Mouse (Mus musculus) ES-CJ7 (cell line): ENCODE measurements around the gene Nrxn3.

Source experiments
- DNase-seq: peaks from one replicate; pipeline ENCODE4 v3.0.0; 2011; ENCODE audit warnings: low read depth, low spot score

Nrxn3 gene

DNA sequence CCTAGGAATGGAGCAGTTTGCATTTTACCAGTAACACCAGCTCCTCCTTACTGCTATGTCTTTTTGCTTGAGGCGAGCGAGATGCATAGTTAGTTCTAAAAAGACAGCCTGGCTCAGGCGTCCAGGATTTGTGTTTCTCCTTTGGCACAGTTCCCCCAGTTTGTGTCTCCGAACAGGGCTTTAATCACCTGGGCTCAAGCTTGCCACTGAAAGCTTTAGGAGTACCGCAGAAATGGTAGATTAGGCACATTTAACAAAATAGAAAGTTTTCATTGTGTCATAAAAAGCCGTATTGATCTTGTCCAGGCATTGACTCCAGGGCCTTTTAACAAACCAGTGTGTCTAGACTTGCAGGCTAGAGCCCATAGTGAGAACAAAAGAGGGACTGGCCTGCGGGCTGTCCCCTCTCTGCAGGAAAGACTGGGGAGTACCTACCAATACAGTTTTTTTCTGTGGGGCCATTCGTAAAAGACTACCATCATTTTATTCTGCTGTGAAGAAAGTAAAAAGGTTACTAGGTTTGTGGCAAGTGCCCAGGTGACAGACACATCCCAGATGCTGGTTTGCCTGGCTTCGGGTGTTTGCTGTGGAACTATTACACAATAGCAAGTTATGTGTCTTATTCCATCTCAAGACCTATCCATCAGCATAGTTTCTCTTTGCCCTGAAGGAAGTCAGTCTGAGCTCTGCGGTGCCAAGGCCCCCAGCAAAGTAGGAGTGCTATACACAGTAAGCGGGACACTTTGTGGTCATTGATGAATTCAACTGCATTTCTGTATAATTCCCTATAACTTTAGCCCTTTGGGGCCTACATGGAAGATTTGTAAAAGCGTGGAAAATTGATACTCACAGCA is 451.9 kb downstream of the Nrxn3 start:
- no peak for DNase-seq

DNA sequence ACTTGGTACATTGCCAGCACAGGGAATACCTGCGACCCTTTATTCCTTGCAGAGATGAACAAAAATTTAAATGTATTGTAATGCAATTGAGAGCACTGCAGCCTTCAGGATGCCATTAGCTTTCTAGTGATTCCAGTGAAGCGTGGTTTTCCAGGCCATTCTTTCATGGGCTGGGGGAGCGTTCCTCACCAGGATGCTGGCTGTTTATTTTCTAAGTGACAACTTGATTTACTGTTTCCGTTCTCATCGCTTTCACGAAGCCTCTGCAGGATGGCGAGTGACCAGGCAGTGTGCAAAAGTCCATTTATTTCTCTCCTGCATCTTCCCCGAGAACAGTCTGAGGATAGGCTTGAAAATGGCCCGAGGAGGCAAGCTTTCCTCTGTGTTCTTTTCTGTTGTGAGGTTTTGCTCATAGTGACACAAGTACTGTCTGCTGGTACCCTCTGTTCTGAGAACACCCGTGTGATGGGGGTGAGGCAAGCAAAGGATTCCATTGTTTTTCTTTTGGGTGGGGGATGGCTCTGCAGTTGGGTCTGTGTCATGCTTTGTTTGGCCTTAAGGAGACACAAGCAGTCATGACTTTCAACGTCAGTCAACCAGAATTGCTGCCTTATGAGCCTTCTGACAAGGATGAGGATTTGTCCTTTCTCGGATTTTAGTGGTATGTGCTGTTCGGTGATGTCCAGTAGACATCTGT is 457.4 kb downstream of the Nrxn3 start:
- no peak for DNase-seq

DNA sequence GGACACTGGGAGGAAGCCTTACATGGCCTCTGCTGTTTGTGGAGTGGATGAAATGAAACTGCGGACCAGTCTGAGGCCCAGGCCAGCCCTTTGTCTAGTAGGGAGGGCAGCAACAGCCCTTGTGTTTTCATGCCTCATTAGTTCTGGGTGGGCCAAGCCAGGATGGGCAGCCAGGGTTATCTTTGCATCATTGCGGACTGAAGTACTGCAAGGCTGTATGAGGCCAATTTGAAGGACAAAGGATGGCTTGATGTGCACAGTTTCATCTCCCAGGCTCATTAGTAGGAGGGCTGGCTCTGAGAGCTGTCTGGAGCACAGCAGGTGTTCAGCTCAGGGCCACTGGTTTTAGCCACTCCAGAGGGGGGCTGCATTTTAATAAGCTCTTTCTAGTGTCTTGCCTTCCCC is 458.5 kb downstream of the Nrxn3 start:
- DNase-seq: peak; percentile 87

DNA sequence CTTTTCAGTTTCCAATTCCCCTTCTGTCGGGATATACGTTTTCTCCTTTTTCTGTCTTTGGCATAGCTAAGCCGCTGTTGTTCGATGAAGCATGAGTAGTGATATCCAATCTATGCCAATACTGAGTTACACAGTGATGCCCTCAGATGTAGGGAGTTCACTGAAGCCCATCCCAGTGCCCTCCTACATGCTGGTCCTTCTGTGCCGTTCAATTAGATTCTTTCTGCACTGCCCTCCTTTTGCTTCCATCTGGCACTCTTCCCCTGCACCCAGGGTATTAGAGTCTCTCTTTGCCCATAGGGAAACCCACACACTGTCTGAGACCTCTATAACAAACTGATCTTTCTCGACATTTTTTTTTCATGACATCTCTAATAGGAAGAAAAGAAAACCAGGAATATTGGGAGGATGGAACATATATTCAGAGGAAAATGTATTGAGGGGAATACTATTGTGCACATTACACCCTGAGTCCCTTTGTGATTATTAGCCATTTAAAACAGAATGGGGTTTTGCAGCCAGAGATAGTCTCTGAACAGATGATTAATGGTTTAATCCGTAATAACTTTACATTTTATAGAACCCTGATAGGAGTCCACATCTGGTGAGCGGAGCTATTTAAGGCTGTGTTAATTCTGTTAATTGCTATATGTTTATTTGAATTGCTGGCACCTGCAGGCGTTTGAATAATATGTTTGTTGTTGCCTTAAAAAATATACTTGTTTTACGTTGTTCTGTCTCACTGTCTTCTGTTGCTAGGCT is 476.3 kb downstream of the Nrxn3 start:
- no peak for DNase-seq

DNA sequence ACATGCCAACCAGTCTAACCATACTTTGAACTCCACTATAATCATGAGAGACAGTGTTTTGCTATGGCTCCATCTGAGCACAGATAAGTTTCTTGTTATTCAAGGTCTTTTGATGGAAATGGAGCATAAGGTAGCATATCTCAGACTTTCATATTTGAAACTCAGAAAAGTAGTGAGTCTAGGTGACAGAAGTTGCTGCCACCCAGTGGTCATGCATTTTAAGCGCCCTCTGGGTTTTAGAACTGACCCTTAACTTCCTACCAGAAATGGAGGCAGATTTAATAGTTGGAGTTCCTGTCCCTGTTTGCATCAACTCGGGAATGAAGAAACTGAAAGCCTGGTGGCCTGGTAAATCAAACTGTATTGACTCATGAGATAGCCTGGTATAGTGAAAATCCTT is 488.9 kb downstream of the Nrxn3 start:
- DNase-seq: no peak

DNA sequence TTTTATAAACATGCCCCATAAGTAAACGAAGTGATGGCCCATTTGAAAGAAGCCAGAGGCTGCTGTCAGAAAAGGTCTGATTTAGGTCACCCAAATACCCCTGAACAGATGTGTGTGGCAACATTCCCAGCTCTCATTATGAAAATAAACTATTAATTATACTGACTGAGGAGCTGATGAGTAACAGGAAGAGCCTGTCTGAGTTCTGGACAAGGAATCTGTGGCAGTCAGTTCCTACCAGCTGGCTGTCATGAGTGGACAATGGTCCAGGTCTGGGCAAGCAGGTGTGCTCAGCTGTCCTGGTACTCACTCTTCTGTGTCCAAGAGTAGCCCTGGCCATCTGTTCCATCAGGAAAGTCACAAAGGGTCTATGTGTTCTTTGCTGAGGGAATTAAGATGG is 517.1 kb downstream of the Nrxn3 start:
- no peak for DNase-seq

DNA sequence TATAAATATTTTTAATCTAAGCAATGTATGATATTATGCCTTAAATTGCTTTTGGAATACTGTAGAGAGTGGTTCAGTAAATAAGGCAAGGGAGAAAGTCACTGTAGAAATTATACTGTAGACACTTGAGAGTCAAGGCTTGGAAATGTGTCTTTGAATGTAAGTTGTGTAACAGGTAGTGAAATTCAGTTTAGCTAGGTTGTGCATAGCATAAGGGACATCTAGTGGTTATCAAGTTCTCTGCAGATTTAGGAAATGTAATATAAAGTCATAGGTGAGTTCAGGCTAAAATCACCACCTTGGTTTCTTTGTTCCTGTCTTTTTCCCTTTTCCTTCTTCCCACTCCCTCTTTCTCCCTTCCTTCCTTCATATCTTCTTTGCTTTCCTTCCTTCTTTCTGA is 518.9 kb downstream of the Nrxn3 start:
- DNase-seq: no peak

DNA sequence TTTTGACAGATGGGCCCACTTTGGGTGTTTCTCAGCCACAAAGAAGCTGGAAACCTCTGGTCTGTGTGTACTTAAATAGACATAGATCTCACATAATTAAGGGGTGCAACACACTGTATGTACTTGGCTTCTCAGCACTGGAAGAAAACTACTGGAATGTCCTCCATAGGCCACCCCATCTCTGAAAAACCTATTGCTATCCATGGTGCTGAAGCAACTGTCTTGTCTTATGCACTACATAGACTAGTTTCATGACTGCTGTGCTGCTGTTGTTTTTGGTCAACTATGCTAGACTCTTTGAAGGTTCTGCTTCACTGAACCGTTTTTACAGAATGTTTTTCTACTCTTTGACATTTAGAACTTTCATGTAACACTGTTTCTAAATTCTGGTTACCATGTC is 519.8 kb downstream of the Nrxn3 start:
- peak; percentile 37 for DNase-seq

DNA sequence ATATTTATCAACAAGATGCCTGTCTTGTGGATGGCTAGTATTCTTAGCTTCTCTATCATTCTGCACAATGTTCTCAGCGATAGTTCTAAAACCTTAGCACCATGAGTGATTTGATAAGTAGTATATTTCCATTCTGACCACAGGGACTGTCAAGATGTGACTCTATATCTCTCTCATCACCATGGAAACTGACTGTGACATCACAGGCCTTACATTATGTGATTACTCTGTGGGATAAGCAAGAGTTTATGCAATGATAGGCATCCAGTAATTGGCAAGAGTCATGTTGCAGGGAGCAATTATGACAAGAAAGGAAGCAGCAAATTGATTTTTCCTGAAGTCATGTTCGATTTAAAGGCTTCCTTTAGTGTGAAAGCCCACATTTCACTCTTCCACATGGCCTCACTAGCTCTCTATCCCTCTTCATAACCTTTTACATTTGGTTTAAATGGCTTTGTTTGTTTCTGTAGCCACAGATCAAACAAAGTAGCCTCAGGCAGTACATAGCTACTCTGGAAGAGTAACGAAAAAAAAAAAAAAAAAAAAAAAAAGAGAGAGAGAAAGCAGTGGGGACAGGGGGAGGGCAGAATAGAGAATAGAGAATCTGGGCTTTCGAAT is 532.7 kb downstream of the Nrxn3 start:
- no peak for DNase-seq

DNA sequence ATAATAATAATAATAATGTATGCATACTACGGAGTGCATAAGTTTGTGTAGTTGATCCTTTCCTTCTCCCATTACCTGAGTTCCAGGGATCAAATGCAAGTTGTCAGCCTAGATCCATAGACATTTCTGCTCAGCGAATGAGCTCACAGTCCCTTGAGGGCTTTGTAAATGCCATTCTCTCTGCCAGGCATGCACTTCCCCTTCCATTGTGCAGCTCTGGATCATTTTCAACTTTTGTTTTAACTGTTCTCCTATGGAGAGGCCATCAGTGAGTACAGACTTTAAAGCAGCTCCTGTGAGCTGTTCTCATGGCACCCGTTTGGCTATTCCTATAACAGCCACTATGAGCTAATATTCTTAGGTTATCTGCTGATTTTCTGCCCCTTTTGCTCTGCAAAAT is 536.2 kb downstream of the Nrxn3 start:
- DNase-seq: no peak

DNA sequence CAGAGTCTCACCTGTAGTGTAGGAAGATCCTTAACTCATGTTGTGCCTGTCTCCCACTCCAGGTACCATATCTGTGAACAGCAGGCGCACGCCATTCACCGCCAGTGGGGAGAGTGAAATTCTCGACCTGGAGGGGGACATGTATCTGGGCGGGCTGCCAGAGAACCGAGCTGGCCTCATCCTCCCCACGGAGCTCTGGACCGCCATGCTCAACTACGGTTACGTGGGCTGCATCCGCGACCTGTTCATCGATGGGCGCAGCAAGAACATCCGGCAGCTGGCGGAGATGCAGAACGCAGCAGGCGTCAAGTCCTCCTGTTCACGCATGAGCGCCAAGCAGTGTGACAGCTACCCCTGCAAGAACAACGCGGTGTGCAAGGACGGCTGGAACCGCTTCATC is 537.4 kb downstream of the Nrxn3 start:
- peak; percentile 22 for DNase-seq

DNA sequence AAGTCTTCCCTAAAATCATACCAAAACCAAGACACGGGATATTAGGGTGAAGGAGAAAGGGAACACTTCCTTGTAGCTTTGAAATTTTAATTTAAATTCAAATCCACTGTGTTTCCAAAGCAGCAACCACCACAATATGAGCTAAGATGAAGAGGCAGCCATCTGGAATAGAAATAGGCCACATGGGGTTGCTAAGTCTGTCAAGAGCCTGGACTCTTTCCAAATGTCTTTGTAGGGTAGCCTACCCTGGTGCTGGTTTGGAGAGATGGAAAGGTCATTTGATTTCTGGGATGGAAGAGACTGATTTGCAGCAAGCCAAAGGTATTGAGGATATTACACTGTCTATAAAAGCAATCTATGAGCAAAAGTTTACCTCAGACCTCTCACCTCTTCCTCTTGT is 539.6 kb downstream of the Nrxn3 start:
- no peak for DNase-seq

DNA sequence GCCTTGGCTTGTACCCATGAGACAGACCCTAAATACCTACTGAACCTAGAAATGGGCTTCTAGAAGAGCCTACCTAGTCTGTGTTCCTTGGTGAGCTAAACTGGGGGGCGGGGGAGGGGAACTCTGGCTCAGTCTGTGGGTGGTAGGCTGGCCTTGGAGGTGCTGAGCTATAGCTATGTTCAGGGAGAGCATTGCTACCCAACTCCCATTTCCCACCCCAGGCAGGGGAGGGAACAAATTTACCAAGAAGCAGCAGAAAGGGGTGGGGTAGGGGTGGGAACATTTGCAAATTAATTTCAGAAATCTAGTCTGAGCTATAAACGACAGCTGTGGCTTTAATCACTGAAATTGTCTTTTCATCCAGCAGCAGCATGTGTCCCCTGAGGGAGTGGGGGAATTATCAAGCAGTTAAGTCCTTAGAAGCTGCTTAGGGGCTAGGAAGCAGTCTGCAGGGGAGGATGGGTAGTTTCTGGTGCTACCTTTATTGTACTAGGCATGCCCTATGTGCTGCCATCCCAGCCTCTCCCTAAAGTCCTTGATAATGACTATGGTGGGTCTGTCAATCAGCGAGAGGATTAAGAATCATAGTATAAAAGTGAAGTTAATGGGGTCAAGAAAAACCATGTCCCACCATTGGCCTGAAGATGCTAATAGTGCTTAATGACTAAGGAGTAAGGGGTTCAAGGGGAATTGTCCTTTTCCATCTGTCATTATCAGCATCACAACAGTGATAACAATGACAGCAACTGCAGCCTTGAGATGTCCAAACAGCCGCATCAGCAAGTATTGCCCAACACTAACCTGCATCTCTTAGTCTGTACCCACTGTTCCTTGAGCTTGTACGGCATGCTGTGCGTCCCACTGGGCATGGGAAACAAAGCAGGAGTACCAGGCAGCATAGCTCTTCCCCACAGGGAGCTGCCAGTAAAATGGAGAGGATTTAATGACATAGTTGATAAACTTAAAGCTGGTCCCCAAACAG is 560.0 kb downstream of the Nrxn3 start:
- DNase-seq: no peak

DNA sequence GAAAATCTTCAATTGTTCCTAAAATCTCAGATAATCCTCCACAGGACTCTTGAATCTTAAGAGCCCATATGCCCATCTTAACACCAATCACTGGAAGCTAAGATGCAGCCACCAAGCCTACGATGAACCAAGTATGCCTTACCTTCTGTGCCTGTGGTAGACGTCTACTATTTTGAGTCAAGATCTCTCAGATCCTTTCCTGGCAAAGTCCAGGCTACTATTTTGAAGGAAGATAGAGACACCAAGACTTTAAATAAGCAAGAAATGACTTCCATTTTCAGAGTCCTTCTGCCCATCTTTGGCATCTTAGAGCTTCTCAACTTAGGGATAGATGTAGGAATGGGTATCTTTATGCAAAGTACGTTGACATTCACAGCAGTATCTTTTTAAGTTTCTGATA is 561.7 kb downstream of the Nrxn3 start:
- no peak for DNase-seq

DNA sequence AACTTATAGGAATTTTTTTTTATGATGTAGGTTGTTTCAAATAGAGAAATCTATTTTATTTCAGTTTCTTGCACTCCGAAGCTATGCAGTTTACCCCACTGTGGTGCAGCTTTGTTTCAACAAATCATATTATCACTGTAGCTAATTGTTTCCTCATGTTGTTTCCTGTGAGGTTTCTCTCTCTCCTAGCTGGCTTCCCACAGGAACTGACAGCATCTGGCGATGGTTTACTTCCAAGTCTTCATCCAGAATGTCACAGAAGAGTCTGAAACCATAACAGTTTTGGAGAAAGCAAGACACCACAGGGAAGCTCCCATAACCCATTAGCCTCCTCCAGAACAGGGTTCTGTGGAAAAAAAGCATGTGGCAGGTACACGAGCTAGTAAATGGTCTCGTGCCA is 564.4 kb downstream of the Nrxn3 start:
- no peak for DNase-seq

DNA sequence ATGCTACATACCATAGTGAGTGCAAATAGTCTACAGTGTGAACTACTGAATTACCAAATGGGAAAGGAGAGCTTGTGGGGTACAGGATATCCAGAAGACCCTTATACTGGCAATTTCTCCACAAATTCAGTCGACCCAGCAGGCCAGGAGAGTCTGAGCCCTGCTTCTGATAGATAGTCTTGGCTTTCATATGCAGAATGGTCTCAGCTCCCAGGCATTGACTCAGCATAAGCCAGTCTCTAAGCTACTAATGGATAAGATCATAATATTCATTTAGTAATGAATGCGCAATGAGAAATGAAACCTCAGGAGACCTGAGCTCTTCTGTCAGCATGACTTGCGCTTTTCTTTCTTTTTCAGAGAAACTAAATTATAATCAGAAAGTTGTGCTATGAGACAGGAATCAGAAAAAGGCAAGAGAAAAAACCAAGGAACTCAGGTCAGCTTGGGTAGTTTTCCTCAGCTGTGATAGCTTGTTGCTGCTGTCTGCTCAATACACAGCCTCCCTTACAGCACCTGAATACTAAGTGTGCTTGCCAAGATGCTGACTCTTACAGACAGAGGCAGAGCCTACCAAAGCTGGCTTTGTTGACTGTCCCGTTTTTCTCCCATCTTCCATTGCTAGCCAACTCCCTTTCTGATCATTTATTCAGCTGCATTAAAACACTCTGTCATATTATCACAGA is 567.1 kb downstream of the Nrxn3 start:
- no peak for DNase-seq

DNA sequence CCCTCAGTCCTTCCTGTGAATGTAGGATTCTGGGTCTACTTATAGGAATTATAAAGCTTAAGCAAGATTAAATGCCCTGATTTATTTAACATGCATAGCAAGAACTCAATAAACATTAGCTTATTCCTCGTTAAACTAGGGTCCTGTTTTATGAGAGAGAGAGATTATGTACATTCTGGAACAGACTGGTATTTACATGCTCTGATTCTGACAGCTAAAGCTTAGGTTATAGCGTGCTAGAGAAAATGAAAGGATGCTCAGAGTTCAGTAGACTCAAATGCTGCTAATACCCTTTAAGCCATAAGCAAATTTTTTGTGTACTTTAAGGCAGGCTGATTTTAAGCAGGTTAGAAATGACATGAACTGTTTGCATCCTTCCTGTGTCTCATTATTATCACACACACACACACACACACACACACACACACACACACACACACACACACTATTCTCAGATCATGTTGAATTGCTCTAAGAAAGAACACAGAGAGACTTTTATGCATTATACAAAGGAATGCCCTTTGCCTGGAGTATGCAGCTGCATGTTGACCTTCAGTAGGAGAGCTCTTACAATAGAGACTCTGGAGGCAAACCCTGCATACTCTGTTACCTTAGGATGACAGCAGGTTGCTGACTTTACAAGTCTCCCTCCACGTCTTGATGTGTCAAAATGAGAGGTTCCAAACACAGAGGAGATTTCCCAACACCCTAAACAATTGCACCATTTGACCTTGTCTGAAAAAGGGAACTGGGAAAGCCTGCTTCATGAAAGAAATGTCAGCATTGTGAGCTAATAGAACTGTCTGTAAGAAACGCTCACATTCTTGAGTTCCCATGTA is 568.3 kb downstream of the Nrxn3 start:
- no peak for DNase-seq

DNA sequence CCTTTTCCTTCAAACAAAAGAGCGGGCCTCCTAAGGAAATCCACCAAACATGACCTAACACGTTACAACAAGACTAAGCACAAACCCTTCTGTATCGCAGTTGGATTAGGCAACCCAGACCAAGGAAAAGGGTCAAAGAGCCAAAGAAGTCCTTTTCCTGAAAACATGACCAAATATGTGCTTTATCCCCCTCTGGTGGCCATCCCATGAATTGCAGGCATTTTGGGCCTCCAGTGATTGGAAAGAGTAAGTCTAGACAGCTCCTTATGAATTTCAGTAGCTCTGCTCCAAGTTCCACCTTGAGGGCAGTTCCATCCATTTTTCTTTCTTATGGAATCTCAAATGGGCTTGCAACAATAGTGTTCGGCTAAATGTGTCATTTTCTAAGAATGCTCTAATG is 579.3 kb downstream of the Nrxn3 start:
- DNase-seq: peak; percentile 66

DNA sequence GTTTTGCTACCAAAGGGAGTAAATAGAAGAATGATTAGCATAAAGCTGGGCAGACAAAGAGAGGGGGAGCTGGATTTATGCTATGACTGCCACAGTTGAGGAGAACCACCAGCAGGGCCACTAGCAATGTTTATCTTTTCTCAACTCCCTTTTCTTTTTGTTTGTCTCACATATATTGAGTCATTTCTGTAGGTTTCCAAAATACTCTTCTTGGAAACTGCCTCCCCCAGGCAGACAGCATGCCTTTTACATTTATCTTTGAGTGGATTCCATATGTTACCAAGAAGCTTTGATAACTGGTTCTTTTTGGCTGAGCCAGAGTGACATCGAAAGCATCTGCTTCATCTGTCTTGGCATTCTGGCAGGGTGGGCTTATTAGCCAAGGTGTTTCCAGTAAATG is 587.5 kb downstream of the Nrxn3 start:
- DNase-seq: no peak
